Mouse (Mus musculus) activated CD4-positive, CD25-positive, alpha-beta regulatory T cell, adult 4 months (primary cell): ENCODE results near the gene E030018B13Rik. TPM values are rescaled to one million over a fixed set of nuclear protein-coding genes. Genes with fewer than 3 reads are reported as not detected.

ENCODE experiments used
- ATAC-seq: one replicate; pipeline ENCODE4 v1.8.0; 2017
- polyA plus RNA-seq, 2 experiments: library from polyadenylated mRNA; unstranded; fragments of 100-300 nt; shearing (Covaris generic); gene quantifications; one replicate each; pipeline ENCODE4 v1.2.1; 2017

The E030018B13Rik gene
- under 1 TPM in 1 of 2 experiments, not detected in 1; 0.56 TPM for polyA plus RNA-seq

DNA sequence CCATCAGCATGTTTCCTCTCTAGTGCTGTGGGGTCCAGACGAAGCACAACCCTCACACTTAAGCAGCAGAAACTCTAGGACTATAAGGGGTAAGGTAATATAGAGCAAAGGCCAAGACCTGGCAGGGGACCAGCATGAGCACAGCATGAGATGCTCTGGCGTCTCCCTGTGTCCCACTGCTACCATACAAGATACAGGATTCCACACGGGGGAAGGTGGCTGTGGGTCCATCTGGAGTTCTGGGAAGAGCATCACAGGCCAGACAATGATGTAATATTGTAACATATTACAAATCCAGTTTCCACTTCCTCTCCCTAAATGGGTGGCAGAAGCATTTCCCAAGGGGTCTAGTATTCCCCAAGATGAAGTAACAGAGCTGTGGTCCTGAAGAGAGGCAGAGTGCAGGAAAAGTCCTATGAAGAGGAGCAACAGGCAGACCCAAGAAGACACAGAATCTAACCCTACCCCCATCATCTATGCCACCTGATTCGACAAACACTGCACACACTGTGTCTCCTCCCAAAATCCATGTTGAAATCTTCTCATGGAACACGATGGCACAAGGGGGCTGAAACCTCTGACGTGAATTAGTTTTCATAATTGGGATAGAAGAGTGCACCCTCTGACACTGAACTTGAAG is at the start of gene E030018B13Rik:
E030018B13Rik (plus strand) TSS at position 590 of the 640 bp plus-strand sequence.
- no peak for ATAC-seq

DNA sequence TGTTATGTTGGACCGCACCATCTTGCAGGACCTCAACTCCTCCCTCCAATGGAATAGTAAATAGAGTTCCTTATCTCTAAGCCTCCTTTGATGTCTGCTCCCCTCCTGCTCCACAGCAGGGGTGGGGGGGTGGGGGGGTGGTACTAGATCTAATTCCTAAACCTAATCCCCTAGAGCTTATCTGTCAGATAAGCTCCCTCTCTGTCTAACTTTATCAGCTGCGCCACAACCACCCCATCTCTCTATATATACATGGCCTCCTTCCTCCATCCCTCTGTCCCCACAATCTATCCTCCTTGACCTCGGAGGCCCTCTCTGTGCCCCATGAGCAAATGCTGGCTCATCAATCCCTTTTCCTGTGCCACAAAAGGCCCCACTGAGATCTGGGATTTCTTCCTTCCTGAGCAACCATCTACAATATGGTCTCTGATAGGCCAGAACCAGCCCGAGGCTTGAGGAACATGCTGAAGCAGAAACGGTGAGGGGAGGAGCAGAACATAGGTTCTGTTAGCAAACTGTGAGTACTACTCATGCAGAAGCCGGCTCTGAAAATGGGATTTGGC is 48.2 kb upstream of the E030018B13Rik start:
- no peak for ATAC-seq

DNA sequence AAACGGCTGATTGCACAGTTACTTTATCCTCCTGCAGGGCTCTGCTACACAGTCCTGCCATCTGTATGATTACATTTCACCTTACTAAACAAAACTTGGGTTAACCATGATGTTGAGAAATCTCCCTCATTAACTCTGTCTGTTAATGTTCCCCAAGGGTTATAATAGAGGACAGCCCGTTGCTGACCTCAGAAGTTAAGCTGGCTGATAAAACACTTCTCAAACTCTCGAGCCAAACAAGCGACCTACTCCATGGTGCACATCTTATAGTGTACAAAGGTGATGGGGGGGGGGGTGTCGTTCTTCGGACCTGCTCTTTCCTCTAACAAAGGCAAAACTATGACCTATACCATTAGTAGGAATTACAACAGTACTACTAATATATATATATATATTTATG is 45.0 kb upstream of the E030018B13Rik start:
- ATAC-seq = no peak

DNA sequence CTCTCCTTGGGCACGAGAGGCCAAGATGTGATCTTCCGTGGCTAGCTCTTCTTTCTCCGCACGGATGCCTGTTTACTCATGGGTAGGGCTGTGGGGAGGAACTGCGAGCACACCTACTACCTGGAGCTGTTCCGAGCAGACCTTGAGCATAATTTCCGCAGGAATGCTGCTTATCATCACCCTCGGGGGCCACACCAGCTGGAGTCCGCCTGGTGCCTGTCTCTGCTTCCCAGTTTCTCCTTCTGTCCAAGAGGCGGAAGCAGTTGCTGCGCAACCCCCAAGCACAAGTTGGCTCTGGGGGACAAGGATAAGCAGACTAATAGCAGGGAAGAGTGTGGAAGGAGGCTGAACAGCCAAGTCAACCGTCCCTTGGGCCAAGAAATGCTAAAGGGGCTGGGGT is 42.8 kb upstream of the E030018B13Rik start:
- no peak for ATAC-seq

DNA sequence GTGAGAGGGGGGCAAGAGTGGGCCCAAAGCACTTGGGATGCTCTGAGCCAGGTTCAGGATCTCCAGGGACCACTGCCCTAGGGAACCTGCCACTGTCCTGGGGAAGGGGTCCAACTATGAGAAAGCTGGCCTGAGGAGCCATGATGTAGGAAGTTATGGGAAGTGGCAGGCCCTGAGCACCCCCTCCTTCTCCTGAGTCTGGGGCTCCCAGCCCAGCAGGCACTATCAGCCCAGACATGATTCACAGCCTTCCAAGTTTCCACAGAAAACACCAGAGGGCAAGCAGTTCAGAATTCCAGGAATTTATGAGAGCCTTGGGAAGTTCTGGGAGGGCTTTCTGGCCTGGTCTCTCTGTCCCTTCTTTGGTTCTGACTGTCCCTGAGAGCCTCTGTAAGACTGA is 41.0 kb upstream of the E030018B13Rik start:
- ATAC-seq = no peak

DNA sequence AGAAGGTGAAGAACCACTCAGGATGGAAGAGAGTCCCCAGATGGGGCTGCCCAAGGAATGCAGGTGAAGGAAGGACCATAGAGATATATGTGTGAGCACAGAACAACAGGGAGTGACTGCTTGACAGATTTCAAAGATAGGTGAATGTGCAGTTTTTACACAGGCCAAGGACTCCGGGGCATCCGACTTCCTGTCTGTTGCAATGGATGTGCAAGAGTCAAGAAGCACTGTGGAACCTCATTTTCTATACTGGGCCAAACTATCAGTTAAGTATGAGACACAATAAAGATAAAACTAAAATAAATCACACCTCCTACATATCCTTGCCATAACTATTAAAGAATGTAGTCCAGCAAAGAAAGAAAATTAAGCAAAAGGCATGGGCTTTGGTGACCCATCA is 40.0 kb upstream of the E030018B13Rik start:
- ATAC-seq = no peak

DNA sequence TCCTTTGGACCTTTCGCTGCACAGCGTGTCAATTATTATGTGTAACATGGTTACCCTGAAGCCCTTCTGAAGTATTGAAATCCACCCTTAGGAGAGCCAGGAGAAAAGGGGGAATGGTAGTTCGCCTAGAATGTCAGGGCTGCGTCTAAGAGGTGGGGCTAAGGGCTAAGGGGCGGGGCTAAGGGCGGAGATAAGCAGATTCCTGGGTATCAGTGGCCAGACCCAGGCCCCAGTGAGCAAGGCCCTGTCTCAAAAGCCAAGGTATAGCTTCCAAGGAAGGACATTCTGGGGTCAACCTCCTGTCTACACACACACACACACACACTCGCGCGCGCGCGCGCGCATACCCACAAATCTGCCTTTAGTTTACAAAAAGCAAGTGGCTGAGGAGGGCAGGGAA is 39.0 kb upstream of the E030018B13Rik start:
- ATAC-seq = no peak

DNA sequence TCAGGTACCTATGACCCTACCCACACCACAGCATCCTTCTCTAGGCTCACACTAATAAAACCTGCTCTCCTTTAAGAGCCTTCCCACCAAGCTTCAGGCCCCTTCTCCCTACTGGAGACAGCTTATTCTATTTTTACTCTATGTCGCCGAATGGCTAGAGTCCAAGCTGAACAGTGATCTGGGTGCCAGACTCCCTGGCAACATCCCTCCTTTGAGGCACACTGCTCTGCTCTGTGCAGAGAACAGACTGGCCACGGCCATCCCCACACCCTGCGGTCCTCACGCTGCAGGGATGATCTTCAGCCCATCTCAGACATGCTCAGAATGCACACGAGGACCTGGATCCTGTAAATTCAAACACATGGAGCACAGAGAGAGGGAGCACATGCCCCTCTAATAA is 37.1 kb upstream of the E030018B13Rik start:
- no peak for ATAC-seq

DNA sequence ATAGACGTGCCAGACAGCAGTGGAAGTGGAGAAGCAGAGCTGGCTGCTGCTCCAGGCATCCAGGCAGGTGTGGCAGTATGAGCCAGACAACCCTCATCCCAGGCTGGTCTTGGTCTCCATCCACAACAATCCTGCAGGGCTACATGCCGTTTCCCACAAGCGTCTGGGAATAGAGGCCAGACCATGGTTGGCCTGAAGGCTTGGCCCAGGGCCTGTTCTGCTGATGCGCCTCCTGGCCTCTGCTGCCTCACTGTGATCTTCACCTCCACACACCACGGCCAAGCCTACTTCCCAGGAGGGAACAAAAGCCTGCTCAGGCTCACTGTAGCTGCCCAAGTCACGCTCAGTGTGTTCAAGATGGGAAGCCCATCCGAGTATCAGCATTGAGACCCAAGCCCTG is 33.9 kb upstream of the E030018B13Rik start:
- no peak for ATAC-seq

DNA sequence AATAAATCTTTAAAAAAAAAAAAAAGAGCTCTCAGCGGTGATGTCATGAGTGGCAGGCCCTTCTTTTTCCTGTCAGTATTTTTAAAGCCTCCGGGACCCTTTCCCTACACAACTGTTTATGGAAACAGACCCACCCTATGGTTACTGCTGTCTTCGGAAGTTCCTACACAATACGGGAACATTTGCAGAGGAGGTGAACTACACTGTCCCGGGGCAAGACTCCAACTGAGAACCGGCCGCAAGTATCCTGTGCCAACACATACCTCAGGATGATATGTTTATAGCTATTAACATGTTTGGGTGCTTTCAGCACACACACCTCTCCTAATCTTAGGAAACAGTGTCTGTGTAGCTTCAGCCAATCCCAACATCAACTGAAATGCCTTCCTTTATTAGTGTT is 31.6 kb upstream of the E030018B13Rik start:
- no peak for ATAC-seq

DNA sequence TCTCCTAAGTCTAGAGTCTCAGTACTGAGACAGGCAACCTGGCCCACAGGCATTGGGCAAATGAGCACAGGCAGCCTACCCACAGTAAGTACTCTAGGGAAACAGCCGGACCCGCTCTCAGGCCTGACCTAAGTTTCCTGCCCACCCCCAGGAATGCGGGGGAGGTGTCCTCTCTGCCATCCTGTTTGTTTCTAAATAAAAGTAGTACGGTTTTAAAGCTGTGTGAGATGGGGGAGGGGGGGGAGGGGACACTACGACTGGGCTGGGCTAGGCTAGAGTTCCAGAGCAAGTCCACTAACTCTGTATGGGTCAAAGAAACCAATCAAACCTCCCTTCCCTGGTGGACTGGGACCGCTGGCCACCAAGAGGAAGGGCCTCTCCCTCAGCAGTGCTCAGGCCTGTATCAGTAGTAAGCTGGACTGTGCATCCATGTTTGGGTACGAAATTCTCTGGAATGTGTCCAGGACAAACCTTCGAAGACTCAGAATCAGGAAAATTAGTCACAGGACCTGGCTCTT is 29.6 kb upstream of the E030018B13Rik start:
- ATAC-seq = no peak

DNA sequence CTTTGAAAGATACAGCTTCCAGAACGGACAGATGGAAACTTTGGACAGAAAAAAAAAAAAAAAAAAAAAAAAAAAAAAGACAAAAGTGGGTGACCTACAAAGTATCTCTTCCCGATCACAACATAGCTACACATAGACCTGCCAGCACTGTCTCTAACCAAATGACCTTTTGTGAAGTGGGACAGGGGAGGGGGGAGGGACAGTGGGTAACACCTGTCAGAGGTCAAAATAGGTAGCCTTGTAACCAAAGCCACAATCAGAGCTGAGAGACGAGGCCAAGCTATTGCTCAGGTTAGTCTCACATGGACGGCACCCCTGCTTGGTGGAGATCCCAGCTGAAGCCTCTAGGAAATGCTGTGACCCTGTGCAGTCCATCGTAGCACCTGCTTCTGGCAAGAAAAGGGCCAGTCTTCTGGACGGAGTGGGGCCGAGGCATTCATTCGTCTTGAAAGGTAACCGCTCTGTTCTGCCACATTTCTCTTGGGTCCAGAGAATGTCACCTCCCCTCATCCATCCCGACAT is 29.0 kb upstream of the E030018B13Rik start:
- no peak for ATAC-seq

DNA sequence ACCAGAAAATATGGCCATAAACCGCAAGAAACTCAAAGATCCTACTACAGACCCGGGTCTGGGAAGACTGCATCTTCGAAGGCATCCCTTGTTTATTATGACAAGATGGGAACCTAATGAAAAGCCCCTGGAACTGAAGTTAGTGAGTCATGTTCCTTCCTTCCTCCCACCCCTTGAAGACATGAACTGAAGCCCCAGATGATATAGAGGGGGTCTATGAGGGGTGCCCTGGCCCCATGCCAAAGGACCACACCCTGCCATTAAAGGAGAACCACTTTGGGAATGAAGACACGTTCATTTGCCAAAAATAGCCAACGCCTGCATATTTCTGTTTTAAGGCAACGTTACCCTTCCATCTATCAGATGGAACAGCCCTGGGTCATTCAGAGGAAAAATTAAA is 28.0 kb upstream of the E030018B13Rik start:
- ATAC-seq = no peak

DNA sequence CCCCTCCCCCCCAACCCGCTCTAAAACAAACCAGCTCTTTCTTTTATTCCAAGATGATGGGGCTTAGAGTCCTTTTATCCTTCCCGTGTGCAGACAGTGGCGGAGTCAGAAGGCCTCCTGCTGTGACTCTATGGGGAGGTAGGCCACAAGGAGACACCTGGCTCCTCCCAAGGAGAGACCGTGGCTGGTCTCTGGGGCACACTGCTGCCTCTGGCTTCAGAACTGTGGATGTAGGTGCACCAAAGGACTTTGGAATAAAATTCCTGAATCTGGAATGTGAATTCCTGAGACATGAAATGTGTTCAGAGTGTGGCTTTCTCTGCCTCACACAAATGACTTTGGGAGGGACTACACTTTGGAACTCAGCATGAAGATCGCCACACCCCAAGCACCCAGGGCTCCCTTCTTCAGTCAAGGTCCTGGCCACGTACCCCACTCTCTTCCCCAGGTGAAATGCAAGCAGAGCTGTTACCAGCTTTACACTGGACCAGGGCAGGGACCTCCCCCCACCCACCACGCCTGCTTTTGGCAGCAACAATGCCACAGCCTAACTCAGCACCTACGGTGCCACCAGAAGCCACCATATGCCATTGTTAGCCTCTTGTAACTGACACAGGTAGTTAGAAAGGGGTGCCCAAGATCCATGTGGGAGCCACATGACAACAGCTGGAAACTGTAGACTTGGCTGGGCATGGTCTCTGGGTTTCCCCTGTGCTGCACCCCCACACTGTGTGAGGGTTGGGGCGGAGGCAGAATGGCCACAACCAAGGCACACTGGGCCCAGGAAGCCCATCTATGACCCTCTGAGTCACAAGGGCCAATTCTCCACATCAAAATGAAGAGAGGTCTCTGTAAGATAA is 27.3 kb upstream of the E030018B13Rik start:
- no peak for ATAC-seq

DNA sequence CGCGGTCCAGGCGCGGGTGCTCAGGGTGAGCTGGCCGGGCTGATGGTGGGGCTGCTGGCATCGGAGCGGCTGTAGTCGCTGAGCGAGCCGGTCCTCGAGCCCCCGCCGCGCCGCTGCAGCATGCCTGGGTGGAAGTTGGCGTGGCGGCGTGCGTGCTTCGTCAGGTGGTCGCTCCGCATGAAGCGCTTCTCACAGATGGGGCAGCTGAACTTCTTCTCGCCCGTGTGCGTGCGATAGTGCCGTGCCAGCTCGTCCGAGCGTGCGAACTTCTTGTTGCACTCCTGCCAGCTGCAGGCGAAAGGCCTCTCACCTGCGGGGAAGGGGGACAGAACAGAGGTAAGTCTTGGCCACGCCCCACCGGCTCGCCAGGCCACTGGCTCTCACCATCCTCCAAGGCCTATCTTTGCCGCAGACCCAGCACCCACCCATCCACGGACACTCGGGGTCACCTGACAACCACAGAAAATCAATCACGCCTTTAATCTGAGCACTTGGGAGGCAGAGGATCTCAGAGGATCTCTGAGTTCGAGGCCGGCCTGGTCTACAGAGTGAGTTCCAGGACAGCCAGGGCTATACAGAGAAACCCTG is 25.1 kb upstream of the E030018B13Rik start:
- ATAC-seq = no peak

DNA sequence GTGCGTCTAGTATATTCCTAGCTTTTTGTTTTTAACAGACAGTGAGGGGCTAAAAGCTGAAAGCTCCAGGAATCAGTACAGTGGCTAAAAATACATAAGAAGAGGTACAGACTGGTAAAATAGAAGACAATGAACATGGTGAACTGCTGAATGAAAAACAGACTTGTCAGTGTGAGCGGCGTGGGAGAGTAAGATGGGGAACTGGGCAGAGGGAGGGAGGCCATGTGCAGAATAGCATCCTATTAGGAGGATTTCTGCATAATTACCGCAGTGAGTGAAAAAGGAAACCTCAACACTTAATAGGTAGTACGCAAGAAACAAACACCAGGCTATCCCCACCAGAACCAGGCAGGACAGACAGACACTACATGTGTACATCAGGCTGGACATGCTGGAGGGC is 23.5 kb upstream of the E030018B13Rik start:
- ATAC-seq = no peak

DNA sequence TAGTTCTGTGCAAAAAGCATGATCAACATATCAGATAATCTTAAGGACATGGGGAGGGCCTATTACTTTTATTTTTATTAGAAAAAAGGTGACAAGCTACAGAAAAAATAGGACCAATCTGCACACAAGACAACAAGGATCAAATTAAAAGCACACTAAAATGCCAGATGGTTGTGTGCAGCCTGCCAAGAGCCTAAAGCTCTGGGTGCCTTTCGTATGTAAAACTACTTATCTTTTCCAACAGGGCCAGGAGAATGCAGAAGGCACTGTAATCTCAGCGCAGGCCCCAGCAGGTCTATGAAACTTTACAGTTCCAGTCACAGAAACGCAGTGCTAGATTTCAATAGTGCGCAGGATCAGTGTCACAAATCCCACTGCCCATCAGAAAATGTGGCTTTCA is 22.9 kb upstream of the E030018B13Rik start:
- no peak for ATAC-seq

DNA sequence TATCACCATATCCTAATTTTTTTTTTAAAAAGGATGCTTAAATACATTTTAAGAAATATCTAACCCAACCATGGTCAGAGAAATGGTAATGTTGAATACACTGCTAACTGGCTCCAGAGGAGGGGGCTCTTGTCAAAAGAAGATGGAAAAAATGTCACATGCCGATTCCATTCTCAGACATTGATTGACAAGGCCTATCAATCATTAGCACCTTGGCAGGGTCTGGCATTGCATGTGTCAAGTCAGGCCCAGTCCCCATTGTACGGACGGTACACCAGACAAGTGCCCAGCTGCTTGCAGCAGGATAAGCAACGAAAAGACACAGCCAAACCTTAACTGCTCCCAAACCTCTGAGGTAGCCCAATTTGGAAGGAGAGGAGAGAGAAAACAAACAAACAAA is 22.0 kb upstream of the E030018B13Rik start:
- ATAC-seq = no peak

DNA sequence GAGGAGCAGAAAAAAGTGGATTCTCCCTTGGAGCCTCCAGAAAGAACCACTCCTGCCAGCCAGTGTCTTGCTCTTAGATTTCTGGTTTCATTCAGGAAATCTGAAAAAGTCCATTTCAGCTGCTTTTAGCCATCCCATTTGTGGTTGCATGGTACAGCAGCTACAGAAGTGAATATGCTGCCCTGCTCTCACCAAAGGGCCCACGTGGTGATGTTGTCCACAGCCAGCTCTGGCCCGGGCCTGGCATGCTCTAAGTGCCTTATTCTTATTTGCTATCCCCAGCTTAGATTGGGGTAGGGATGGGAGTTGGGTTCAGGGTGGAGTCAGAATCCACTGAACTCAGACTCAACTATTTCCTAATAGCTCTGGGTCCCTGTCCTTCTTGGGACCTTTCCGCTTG is 21.4 kb upstream of the E030018B13Rik start:
- ATAC-seq = no peak

DNA sequence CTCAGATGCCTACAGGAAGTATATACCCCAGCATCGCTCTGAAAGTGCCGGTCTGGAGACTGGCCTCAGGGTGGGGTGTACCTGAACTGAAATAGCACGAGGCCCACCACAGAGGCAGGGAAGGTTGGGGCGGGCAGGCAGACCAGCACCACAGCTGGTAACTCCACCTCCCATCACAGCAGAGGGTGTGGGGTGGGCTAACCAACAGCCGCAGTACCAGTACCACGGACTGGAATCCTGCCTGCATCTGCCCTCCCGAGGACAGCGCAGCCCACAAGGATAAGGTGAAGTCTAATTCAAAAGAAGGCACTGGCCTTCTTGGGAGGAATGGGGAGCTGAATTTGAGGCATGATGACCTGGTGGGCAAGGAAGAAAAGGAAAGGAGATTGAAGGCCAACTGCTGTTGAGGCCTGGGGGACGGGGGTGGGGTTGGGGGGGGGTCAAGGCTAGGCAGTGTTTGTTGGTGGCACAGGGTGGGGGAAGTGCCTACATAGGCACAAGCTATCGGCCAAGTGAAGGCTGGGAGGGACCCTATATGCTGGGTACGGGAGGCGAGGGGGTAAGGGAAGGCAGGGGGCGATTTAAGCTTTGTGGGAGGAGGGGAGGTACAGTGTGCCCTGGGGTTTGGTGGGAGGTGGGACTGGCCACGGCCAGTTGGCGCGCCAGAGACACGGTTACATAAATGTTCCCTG is 20.2 kb upstream of the E030018B13Rik start:
- ATAC-seq = no peak

DNA sequence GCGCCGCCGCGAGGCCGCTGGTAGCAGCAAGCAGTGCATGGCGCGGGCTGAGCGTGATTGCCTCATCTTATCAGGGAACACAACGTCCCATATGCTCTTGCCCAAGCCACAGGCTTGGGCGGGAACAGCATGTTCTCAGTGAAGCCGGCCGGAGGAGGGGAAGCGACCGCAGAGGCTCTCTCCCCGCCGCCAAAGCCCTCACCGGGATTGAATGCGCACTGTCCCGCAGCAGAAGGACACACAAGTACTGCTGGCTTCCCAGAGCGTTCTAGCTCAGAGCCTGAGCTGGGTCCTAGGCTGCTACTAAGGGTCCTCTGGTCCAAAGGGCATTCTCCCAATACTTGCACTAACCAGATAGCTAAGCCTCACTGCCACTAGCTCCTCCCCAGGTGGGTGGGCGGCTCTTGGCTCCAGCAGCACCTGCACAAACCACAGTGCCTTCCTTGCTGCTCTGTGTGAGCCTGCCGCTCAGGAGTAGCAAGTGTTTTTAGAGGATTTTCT is 19.6 kb upstream of the E030018B13Rik start:
- ATAC-seq = peak; percentile 75

DNA sequence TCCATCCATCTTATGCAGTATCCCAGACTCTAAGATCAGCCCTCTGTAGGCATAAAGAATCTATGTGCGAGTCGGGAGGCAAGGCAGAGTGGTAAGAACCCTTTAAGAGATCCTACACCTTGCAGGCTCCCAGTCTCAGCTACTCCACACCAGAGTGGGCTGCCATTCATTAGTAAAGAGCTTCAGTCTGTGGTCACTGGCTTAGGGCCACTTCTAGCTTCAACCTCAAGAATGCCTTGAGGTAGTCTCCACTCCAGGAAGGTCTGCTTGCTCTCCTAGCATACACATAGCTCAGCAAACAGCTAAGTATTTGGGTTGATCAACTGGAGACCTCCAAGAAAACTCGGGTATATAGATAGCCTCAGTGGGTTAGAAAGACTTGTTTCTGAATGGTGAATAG is 19.0 kb upstream of the E030018B13Rik start:
- ATAC-seq = no peak
